Mouse (Mus musculus) liver, adult 2 months (tissue): ENCODE results near the gene Taar7b. TPM values are rescaled to one million over a fixed set of nuclear protein-coding genes. Genes with fewer than 3 reads are reported as not detected.

Experiments used
- DNase-seq: peaks from one replicate; pipeline ENCODE4 v3.0.0-alpha.2; 2011; ENCODE audit warnings: low read depth, low spot score; ENCODE audit errors: extremely low read depth
- H3K27ac ChIP-seq: fragments of 200-500 bp; replicated peaks from 2 replicates; pipeline ENCODE4 v1.5.1; 2012; ENCODE audit warnings: low read depth, mild to moderate bottlenecking, control low read depth, inconsistent platforms, low read length; ENCODE audit not compliant: insufficient read depth
- H3K27me3 ChIP-seq: fragments of 200-500 bp; 2 replicates; pipeline ENCODE4 v1.6.1; 2012; ENCODE audit warnings: mild to moderate bottlenecking, moderate library complexity, low read length, inconsistent platforms; ENCODE audit not compliant: control insufficient read depth, insufficient read depth
- H3K36me3 ChIP-seq: fragments of 200-500 bp; 2 replicates; pipeline ENCODE4 v1.6.1; 2012; ENCODE audit warnings: low read length, inconsistent platforms; ENCODE audit not compliant: control insufficient read depth, insufficient read depth
- H3K4me1 ChIP-seq: fragments of 200-500 bp; 2 replicates; pipeline ENCODE4 v1.6.1; 2011; ENCODE audit warnings: low read length; ENCODE audit not compliant: control insufficient read depth, insufficient read depth
- H3K4me3 ChIP-seq: fragments of 200-500 bp; 2 replicates; pipeline ENCODE4 v1.5.1; 2011; ENCODE audit warnings: low read depth, mild to moderate bottlenecking, control low read depth, low read length, moderate library complexity; ENCODE audit not compliant: insufficient read depth
- H3K79me2 ChIP-seq: fragments of 200-500 bp; 2 replicates; pipeline ENCODE4 v1.6.1; 2012; ENCODE audit warnings: inconsistent platforms, mild to moderate bottlenecking, low read length, moderate library complexity; ENCODE audit not compliant: control insufficient read depth, insufficient read depth
- H3K9ac ChIP-seq: fragments of 200-500 bp; 2 replicates; pipeline ENCODE4 v1.6.1; 2012; ENCODE audit warnings: low read depth, mild to moderate bottlenecking, control low read depth, inconsistent platforms, low read length
- CTCF ChIP-seq: fragments of 200-500 bp; IDR thresholded peaks from 2 replicates; pipeline ENCODE4 v1.5.1; 2011; ENCODE audit warnings: low read depth, low read length, control low read depth
- POLR2A ChIP-seq: fragments of 200-500 bp; IDR thresholded peaks from 2 replicates; pipeline ENCODE4 v1.6.1; 2011; ENCODE audit warnings: low read length, control low read depth; ENCODE audit not compliant: insufficient read depth; ENCODE audit errors: extremely low read depth
- WGBS: fragments of 180-500 bp; shearing (Covaris S2); methylation state at CpG from one replicate; pipeline ENCODE4 v1.1.7; 2018; 5-methylcytosine and 5-hydroxymethylcytosine counted together
- polyA plus RNA-seq: library from polyadenylated mRNA; depleted of rRNA; stranded (reverse); fragments of >200 nt; gene quantifications from 2 replicates; pipeline ENCODE4 v1.2.3, GENCODE M21; 2012
- total RNA-seq: library from RNA; depleted of rRNA; stranded (reverse); fragments of >200 nt; gene quantifications from 2 replicates; pipeline ENCODE4 v1.2.3, GENCODE M21; 2014

Gene Taar7b
- total and polyA plus RNA-seq, 2 experiments: not detected

DNA sequence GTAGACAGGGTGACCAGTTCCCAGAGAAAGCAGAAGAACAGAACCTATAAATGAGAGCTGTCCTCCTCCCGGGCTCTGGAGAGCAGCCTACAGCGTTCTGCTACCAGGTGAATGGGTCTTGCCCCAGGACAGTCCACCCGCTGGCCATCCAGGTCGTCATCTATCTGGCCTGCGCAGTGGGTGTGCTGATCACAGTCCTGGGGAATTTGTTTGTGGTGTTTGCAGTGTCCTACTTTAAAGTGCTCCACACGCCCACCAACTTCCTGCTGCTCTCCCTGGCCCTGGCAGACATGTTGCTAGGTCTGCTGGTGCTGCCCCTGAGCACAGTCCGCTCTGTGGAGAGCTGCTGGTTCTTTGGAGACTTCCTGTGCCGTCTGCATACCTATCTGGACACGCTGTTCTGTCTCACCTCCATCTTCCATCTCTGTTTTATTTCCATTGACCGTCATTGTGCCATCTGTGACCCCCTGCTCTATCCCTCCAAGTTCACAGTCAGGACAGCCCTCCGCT, 29.0 kb upstream of the Taar7b start, which contains the start of gene Taar5:
Taar5 (plus strand) TSS at position 51 of the 510 bp plus-strand sequence.
- 91% methylated on average over 11 of the region's 11 CpGs for WGBS
- TF ChIP-seq POLR2A (no peak), CTCF (no peak)
- H3K36me3 ChIP-seq: no peaks in the 10 kb centered on the region
- no peak within 1 kb of the TSS for H3K9ac ChIP-seq
- H3K27me3 ChIP-seq: no peaks in the 10 kb centered on the region
- no peaks in the 10 kb centered on the region for H3K4me1 ChIP-seq
- no peak within 1 kb of the TSS for H3K4me3 ChIP-seq
- DNase-seq: no peak
- no peak within 1 kb of the TSS for H3K27ac ChIP-seq
- no peaks in the 10 kb centered on the region for H3K79me2 ChIP-seq

DNA sequence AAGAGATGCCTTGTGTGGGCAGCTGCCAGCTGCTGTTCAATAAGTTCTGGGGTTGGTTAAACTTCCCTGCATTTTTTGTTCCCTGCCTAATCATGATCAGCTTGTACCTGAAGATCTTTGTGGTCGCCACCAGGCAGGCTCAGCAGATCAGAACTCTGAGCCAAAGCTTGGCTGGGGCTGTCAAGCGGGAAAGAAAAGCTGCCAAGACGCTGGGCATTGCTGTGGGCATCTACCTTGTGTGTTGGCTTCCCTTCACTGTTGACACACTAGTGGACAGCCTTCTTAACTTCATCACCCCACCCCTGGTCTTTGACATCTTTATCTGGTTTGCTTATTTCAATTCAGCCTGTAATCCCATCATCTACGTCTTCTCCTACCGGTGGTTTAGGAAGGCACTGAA, 28.5 kb upstream of the Taar7b start:
- Histone ChIP-seq H3K9ac (no peak overlapping the region), H3K4me3 (no peak overlapping the region), H3K27ac (no peak overlapping the region), H3K36me3 (no peaks in the 10 kb centered on the region), H3K4me1 (no peaks in the 10 kb centered on the region), H3K79me2 (no peaks in the 10 kb centered on the region), H3K27me3 (no peaks in the 10 kb centered on the region)
- TF ChIP-seq POLR2A (no peak), CTCF (no peak)
- 77% methylated on average over 5 of the region's 5 CpGs for WGBS
- DNase-seq: no peak

DNA sequence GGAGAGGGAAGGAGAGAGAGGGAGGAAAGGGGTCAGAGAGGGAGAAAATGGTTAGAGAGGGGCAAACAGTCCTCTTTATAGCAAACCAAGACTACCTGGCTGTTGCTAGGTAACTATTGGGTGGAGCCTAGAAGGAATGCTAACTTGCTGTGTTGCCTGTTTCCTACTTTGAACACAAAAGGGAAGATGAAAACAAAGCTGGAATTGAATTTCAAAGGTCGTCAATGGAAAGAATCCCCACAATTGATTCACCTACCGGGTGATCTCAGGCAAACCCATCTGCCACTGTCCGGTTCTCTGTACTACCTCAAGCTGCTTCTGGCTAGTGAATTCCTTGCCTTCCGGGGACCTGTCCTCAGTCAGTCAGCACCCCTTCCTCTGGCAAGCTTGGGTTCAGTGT, 21.8 kb upstream of the Taar7b start:
- WGBS: 57% methylated on average over 4 of the region's 4 CpGs
- Histone ChIP-seq H3K4me3 (no peak overlapping the region), H3K9ac (no peak overlapping the region), H3K36me3 (no peaks in the 10 kb centered on the region), H3K27ac (no peak overlapping the region), H3K4me1 (peaks cover 2% of the 10 kb centered on the region; the same call in 1 of the 2 replicates), H3K27me3 (no peaks in the 10 kb centered on the region), H3K79me2 (no peaks in the 10 kb centered on the region)
- no peak for DNase-seq
- no peak for TF ChIP-seq CTCF
- TF ChIP-seq POLR2A: no peak

DNA sequence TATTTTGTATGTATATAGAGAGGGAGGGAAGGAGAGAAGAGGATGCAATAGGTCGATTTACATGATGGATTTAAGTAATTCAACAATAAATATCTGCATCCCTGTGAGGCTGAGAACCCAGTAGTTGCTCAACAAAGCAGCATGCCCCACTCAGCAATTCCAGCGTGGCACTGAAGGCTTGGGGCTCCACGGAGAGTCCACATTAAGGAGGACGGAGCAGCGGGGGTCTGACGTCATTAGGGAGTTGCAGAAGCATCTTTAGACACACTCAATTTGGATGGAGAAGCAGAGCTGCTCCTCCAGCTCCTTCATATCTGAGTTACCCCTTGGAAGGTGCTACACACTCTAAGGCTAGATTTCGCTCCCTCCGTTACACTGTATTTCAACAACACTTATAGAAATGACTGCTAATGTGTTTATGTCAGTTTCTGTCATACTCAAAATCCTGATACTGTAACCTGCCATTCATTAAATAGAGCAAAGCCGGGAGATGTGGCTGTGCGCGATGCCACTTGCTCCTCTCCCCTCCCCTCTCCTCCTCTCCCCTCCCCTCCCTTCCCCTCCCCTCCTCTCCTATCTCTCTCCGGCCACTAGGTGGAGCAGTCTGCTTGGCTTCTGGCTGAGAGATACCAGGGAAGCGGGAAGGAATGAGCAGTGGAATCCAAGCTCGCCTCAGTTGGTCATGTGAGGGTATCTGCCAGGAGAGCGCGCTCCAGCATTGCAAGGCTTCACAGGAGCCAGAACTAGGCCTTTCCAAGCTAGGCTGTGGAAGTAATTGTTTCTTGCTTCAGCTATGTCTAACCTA, 20.6 kb upstream of the Taar7b start:
- H3K4me1 ChIP-seq: peaks cover 2% of the 10 kb centered on the region; the same call in 1 of the 2 replicates
- WGBS: 45% methylated on average over 16 of the region's 16 CpGs
- H3K27me3 ChIP-seq: no peaks in the 10 kb centered on the region
- H3K79me2 ChIP-seq: no peaks in the 10 kb centered on the region
- H3K27ac ChIP-seq: no peak overlapping the region
- TF ChIP-seq POLR2A (no peak), CTCF (peak; percentile 87)
- H3K4me3 ChIP-seq: no peak overlapping the region
- no peak overlapping the region for H3K9ac ChIP-seq
- H3K36me3 ChIP-seq: no peaks in the 10 kb centered on the region
- DNase-seq: peak; percentile 76

DNA sequence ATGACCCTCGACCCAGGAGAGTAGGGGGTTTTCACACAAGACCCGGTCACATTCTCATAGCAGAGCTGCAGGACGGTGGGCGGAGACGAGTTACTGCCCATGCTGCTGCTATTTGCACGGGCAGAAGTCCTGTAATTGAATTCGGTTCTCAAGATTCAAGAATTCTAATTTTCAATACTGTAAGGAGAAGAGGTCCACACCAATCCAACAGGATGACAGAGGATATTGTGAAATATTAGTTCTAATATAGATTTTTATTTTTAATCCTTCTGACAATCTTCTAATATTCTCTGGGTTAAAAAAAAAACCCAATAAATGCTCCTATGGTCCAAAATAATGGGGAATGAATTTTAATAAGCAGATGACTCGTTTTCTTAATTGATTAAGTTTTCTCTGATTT, 14.2 kb upstream of the Taar7b start, which contains the start of gene Taar6:
Taar6 (minus strand) TSS at position 101 of the 400 bp plus-strand sequence.
- Histone ChIP-seq H3K9ac (no peak within 1 kb of the TSS), H3K79me2 (no peaks in the 10 kb centered on the region), H3K4me1 (no peaks in the 10 kb centered on the region), H3K27ac (no peak within 1 kb of the TSS), H3K27me3 (peaks cover 4% of the 10 kb centered on the region; the same call in 1 of the 2 replicates), H3K4me3 (no peak within 1 kb of the TSS), H3K36me3 (no peaks in the 10 kb centered on the region)
- WGBS: 78% methylated on average over 8 of the region's 8 CpGs
- DNase-seq: no peak
- no peak for TF ChIP-seq POLR2A
- no peak for TF ChIP-seq CTCF

DNA sequence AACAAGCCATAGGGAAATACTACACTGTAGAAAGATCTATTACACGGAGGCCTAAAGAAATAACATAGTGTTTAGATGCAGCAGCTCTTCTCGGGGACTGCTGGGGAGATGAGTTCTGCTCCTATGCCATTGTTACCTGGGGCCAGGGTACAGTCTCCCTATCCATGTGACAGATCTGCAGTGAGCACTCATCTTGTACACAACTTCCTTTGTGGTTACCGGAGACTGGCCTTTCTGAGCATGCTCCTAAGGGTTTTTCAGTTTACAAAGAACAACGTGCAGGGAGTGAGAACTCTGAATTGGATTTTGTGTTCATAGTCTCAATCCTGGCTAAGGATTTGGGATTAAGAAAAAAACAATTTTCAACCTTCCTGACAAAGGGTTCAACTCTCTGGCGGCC, 13.3 kb upstream of the Taar7b start:
- H3K79me2 ChIP-seq: no peaks in the 10 kb centered on the region
- no peak overlapping the region for H3K4me3 ChIP-seq
- WGBS: 84% methylated on average over 5 of the region's 5 CpGs
- no peaks in the 10 kb centered on the region for H3K4me1 ChIP-seq
- H3K36me3 ChIP-seq: no peaks in the 10 kb centered on the region
- TF ChIP-seq POLR2A (no peak), CTCF (no peak)
- H3K27ac ChIP-seq: no peak overlapping the region
- H3K27me3 ChIP-seq: peaks cover 4% of the 10 kb centered on the region; the same call in 1 of the 2 replicates
- DNase-seq: no peak
- no peak overlapping the region for H3K9ac ChIP-seq
